Mouse (Mus musculus): Measurements from ENCODE around the gene Rc3h1.
"Not testable (repeated sequence)": the region's sequence is repeated elsewhere in the genome, so short reads cannot be mapped to it uniquely, and the experiment has no call there.

The Rc3h1 gene

GRCm38 (mm10) chr1:160906057-160906557, at the start of gene Rc3h1:
Gene Rc3h1, plus strand, starts transcription at chr1:160906418.
- peak; percentile 94 for ATAC-seq (ENCODE audit: low TSS enrichment)

DNA sequence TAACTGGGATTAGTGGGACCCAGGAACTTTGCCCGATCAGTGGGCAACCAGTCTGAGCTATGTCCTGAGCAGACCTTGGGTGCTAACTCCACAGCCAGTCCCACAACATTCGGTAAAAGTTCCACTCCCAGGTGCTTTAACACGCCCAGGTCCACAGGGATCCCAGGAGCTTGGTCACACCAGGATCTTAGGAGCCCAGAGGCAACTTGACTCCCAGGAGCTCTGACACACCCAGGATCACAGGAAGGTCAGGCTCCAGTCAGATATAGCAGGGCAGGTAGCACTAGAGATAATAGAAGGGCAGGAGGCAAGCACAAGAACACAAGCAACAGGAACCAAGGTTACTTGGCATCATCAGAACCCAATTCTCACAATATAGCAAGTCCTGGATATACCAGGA, 48.1 kb upstream of the Rc3h1 start:
- no peak for ATAC-seq (ENCODE audit: low TSS enrichment)

GRCm38 (mm10) chr1:160859874-160860273, 46.3 kb upstream of the Rc3h1 start:
- ATAC-seq (ENCODE audit: low TSS enrichment) = not testable (repeated sequence)

GRCm38 (mm10) chr1:160861142-160861541, 45.1 kb upstream of the Rc3h1 start:
- no peak for ATAC-seq (ENCODE audit: low TSS enrichment)

- ATAC-seq (ENCODE audit: low TSS enrichment) = no peak
These were observed 44.6 kb upstream of the Rc3h1 start for GRCm38 (mm10) chr1:160861632-160862031.

GRCm38 (mm10) chr1:160863027-160863426, 43.2 kb upstream of the Rc3h1 start:
- ATAC-seq (ENCODE audit: low TSS enrichment) = peak; percentile 95

DNA sequence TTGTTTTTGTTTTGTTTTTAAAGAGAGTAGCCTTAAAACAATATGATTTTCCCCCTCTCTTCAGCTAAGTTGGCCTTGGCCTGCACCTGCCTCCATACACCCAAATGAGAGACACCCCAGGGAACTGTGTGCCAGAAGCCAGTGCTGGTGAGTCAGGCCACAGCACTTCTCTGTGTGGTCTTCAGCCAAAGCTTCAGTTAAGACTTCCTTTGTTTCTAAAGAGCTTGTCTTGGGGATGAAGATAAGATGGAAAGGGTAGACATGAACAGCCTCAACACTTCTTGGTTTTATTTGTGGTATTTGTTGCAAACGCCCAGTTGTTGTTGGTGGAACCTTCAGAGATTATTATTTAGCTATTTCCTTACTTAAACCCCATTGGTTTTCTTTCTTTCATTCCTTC, 31.5 kb upstream of the Rc3h1 start:
- ATAC-seq (ENCODE audit: low TSS enrichment) = no peak

- ATAC-seq (ENCODE audit: low TSS enrichment) = peak; percentile 70; the same call in 1 of the 2 replicates
These were observed 29.2 kb upstream of the Rc3h1 start for GRCm38 (mm10) chr1:160876968-160877367.

DNA sequence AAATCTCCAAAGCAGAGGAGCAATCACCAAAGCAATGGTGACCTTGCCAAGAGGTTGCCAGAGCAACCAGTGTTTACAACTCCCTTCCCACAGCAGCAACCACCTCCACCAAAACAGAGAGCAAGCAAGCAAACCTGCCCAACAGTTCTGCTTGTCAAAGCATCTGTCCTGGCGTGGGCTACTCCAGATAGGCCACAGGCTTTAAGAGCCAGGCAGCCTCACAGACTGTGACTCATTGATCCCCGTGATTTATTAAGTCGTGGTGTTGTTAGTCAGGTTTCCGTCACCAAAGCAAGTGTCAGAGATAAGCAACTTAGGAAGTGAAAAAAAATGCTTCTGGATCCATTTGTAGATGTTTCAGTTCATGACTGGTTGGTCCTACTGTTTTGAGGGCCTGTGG, 27.7 kb upstream of the Rc3h1 start:
- ATAC-seq (ENCODE audit: low TSS enrichment) = no peak

- ATAC-seq (ENCODE audit: low TSS enrichment) = not testable (repeated sequence)
These were observed 24.8 kb upstream of the Rc3h1 start for GRCm38 (mm10) chr1:160881378-160881777.

GRCm38 (mm10) chr1:160881968-160882367, 24.2 kb upstream of the Rc3h1 start:
- no peak for ATAC-seq (ENCODE audit: low TSS enrichment)

- no peak for ATAC-seq (ENCODE audit: low TSS enrichment)
These were observed 21.9 kb upstream of the Rc3h1 start for GRCm38 (mm10) chr1:160884273-160884672.

DNA sequence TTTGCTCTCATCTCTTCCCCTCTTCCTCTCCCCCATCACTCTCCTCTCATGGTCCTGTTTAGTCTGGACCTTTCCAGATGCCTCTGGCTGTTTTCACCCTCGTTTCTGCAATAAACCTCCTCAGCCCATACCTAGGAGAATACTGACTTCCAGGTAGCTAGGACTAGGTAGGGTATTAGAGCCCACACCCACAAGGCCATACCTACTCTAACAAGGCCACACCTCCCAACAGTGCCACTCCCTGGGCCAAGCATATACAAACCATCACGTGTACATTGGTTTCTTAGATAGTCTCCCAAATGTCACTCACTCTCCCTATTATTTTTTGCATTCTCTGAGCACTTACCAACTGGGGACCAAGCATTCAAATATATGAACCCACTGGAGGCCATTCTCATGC, 21.2 kb upstream of the Rc3h1 start:
- ATAC-seq (ENCODE audit: low TSS enrichment) = no peak

DNA sequence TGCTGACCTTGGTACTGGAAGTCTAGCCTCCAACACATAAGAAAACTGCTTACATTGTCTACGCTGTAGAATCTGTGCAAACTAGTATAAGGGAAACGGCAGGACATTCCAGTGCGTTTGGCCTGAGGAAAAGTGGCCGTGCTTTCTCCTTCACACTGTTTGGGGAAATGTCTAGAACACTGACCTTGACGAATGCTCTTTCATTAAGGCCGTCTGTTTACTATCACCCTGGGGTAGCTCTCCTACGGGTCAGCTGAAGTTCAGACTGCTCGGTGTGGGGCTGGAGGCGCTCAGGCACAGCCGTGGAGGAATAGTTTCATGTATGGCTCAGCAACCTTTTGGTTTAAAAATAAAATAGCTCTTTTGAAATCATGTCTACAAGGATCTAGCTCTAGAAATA, 6.5 kb upstream of the Rc3h1 start:
- no peak for ATAC-seq (ENCODE audit: low TSS enrichment)

DNA sequence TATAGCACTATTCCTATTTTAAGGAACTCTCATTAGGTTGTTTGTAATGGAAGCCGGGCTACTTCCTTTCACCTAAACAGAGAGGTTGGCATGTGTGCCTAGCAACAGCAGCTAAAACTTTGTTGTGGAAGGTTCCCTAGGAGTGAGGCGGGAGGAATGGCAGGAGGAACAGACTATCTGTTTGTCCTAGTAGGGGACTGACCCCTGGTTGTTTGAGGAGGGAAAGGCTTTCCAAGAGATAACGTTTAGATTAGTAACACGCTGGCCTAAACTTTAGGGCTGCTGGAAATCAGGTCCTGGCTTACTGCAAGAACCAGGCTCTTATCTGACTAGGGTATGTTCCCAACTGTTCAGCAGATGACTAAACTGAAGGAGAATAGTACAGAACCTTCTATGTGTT, 2.2 kb upstream of the Rc3h1 start:
- ATAC-seq (ENCODE audit: low TSS enrichment) = no peak

GRCm38 (mm10) chr1:160906558-160907481, 602 bp downstream of the Rc3h1 start:
- ATAC-seq (ENCODE audit: low TSS enrichment) = peak; percentile 38

GRCm38 (mm10) chr1:160910176-160910575, 4.0 kb downstream of the Rc3h1 start:
- ATAC-seq (ENCODE audit: low TSS enrichment) = no peak

DNA sequence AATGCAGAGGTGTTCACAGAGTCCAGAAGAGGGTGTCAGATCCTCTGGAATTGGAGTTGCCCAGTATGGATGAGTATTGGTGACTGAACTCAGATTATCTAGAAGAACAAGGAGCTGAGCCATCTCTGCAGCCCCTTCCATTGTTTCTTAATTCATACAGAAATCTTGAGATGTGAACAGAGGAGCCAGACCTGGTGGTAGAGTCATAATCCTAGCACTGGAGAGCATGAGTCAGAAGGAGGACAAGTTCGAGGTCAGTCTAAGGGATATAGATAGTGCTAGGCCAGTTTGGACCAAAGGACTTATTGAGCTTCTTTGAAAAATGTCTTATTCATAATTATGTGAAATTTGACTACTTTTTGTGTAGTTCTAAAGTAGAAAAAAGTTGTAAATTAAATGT, 4.6 kb downstream of the Rc3h1 start:
- no peak for ATAC-seq (ENCODE audit: low TSS enrichment)

- no peak for ATAC-seq (ENCODE audit: low TSS enrichment)
These were observed 13.2 kb downstream of the Rc3h1 start for GRCm38 (mm10) chr1:160919383-160919782.

DNA sequence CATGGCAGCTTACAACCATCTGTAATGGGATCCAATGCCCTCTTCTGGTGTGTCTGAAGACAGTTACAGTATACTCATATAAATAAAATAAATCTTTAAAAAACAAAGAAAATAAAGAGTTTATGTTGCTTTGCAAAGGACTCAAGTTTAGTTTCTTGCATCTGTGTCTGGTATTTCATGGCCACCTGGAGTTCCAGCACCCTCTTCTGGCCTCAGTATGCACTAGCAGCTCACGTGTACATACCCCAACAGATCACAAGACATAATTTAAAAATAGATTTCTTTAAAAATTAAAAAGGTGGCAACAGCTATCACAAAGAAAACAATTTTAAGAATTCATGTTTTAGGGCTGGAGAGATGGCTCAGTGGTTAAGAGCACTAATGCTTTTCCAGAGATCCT, 15.7 kb downstream of the Rc3h1 start:
- ATAC-seq (ENCODE audit: low TSS enrichment) = no peak

- ATAC-seq (ENCODE audit: low TSS enrichment) = no peak
These were observed 25.1 kb downstream of the Rc3h1 start for GRCm38 (mm10) chr1:160931320-160931719.

- ATAC-seq (ENCODE audit: low TSS enrichment) = peak; percentile 78
These were observed 27.8 kb downstream of the Rc3h1 start for GRCm38 (mm10) chr1:160933896-160934482.

- no peak for ATAC-seq (ENCODE audit: low TSS enrichment)
These were observed 29.3 kb downstream of the Rc3h1 start for GRCm38 (mm10) chr1:160935551-160935950.

Measured in frontal cortex, adult (tissue).